Mouse (Mus musculus): ENCODE measurements at regions not wholly inside any gene's neighbourhood (a gene's known extent, or its start where the extent isn't known, plus 50 kb on each side); places are given as distances from the start of the nearest gene placed in this dataset.

- Histone ChIP-seq H3K4me3 (replicated peaks; ENCODE audit: control insufficient read depth, low read depth, low read length) (no peak overlapping the region), H3K4me1 (ENCODE audit: control insufficient read depth, insufficient read depth, low read length) (no peaks in the 10 kb centered on the region), H3K27ac (ENCODE audit: control insufficient read depth, insufficient read depth, low read depth, low read length, poor library complexity) (no peak overlapping the region)
- TF ChIP-seq POLR2A (IDR thresholded peaks at IDR 0.05; ENCODE audit: borderline replicate concordance, control insufficient read depth, low read depth, low read length) (no peak), CTCF (IDR thresholded peaks at IDR 0.05; ENCODE audit: control insufficient read depth, insufficient read depth, low read length) (no peak)
- 79% methylated on average over 4 of the region's 4 CpGs for WGBS
Measured at GRCm38 (mm10) chr12:70719255-70719654, 106.1 kb upstream of the Frmd6 start.

- Histone ChIP-seq H3K4me1 (ENCODE audit: control insufficient read depth, insufficient read depth, low read length) (no peaks in the 10 kb centered on the region), H3K4me3 (replicated peaks; ENCODE audit: control insufficient read depth, low read depth, low read length) (no peak overlapping the region), H3K27ac (ENCODE audit: control insufficient read depth, insufficient read depth, low read depth, low read length, poor library complexity) (no peak overlapping the region)
- TF ChIP-seq CTCF (IDR thresholded peaks at IDR 0.05; ENCODE audit: control insufficient read depth, insufficient read depth, low read length) (no peak), POLR2A (IDR thresholded peaks at IDR 0.05; ENCODE audit: borderline replicate concordance, control insufficient read depth, low read depth, low read length) (no peak)
- WGBS: 31% methylated on average over 12 of the region's 12 CpGs
Measured at GRCm38 (mm10) chr12:70720178-70720894, 105.0 kb upstream of the Frmd6 start.

GRCm38 (mm10) chr12:70725326-70725725 lies 100.0 kb upstream of the Frmd6 start:
- Histone ChIP-seq H3K27ac (ENCODE audit: control insufficient read depth, insufficient read depth, low read depth, low read length, poor library complexity) (no peak overlapping the region), H3K4me3 (replicated peaks; ENCODE audit: control insufficient read depth, low read depth, low read length) (no peak overlapping the region), H3K4me1 (ENCODE audit: control insufficient read depth, insufficient read depth, low read length) (no peaks in the 10 kb centered on the region)
- TF ChIP-seq POLR2A (IDR thresholded peaks at IDR 0.05; ENCODE audit: borderline replicate concordance, control insufficient read depth, low read depth, low read length) (no peak), CTCF (IDR thresholded peaks at IDR 0.05; ENCODE audit: control insufficient read depth, insufficient read depth, low read length) (no peak)
- WGBS: 83% methylated on average over 1 of the region's 1 CpGs

GRCm38 (mm10) chr12:70727496-70728259 lies 97.6 kb upstream of the Frmd6 start:
- TF ChIP-seq POLR2A (IDR thresholded peaks at IDR 0.05; ENCODE audit: borderline replicate concordance, control insufficient read depth, low read depth, low read length) (no peak), CTCF (IDR thresholded peaks at IDR 0.05; ENCODE audit: control insufficient read depth, insufficient read depth, low read length) (no peak)
- WGBS: 83% methylated on average over 10 of the region's 10 CpGs
- no peak overlapping the region for H3K27ac ChIP-seq (ENCODE audit: control insufficient read depth, insufficient read depth, low read depth, low read length, poor library complexity)
- H3K4me3 ChIP-seq (replicated peaks; ENCODE audit: control insufficient read depth, low read depth, low read length): no peak overlapping the region
- H3K4me1 ChIP-seq (ENCODE audit: control insufficient read depth, insufficient read depth, low read length): no peaks in the 10 kb centered on the region

- TF ChIP-seq POLR2A (IDR thresholded peaks at IDR 0.05; ENCODE audit: borderline replicate concordance, control insufficient read depth, low read depth, low read length) (no peak), CTCF (IDR thresholded peaks at IDR 0.05; ENCODE audit: control insufficient read depth, insufficient read depth, low read length) (no peak)
- 67% methylated on average over 1 of the region's 1 CpGs for WGBS
Measured at GRCm38 (mm10) chr12:70728407-70728806, 96.9 kb upstream of the Frmd6 start.

GRCm38 (mm10) chr12:70729961-70730360 lies 95.4 kb upstream of the Frmd6 start:
- no peak overlapping the region for H3K4me3 ChIP-seq (replicated peaks; ENCODE audit: control insufficient read depth, low read depth, low read length)
- TF ChIP-seq CTCF (IDR thresholded peaks at IDR 0.05; ENCODE audit: control insufficient read depth, insufficient read depth, low read length) (no peak), POLR2A (IDR thresholded peaks at IDR 0.05; ENCODE audit: borderline replicate concordance, control insufficient read depth, low read depth, low read length) (no peak)
- H3K27ac ChIP-seq (ENCODE audit: control insufficient read depth, insufficient read depth, low read depth, low read length, poor library complexity): no peak overlapping the region
- whole genome bisulfite sequencing: 72% methylated on average over 6 of the region's 6 CpGs
- H3K4me1 ChIP-seq (ENCODE audit: control insufficient read depth, insufficient read depth, low read length): no peaks in the 10 kb centered on the region

More at GRCm38 (mm10) chr12:70728407-70728806, 96.9 kb upstream of the Frmd6 start:
- no peak overlapping the region for H3K4me3 ChIP-seq (replicated peaks; ENCODE audit: control insufficient read depth, low read depth, low read length)
- H3K4me1 ChIP-seq (ENCODE audit: control insufficient read depth, insufficient read depth, low read length): no peaks in the 10 kb centered on the region
- no peak overlapping the region for H3K27ac ChIP-seq (ENCODE audit: control insufficient read depth, insufficient read depth, low read depth, low read length, poor library complexity)

GRCm38 (mm10) chr12:70731498-70731897 lies 93.8 kb upstream of the Frmd6 start:
- Histone ChIP-seq H3K4me3 (replicated peaks; ENCODE audit: control insufficient read depth, low read depth, low read length) (no peak overlapping the region), H3K4me1 (ENCODE audit: control insufficient read depth, insufficient read depth, low read length) (no peaks in the 10 kb centered on the region), H3K27ac (ENCODE audit: control insufficient read depth, insufficient read depth, low read depth, low read length, poor library complexity) (no peak overlapping the region)
- TF ChIP-seq POLR2A (IDR thresholded peaks at IDR 0.05; ENCODE audit: borderline replicate concordance, control insufficient read depth, low read depth, low read length) (no peak), CTCF (IDR thresholded peaks at IDR 0.05; ENCODE audit: control insufficient read depth, insufficient read depth, low read length) (no peak)
- 92% methylated on average over 6 of the region's 6 CpGs for WGBS

GRCm38 (mm10) chr12:70732591-70732990 lies 92.7 kb upstream of the Frmd6 start:
- Histone ChIP-seq H3K4me3 (replicated peaks; ENCODE audit: control insufficient read depth, low read depth, low read length) (no peak overlapping the region), H3K27ac (ENCODE audit: control insufficient read depth, insufficient read depth, low read depth, low read length, poor library complexity) (no peak overlapping the region), H3K4me1 (ENCODE audit: control insufficient read depth, insufficient read depth, low read length) (no peaks in the 10 kb centered on the region)
- WGBS: 71% methylated on average over 3 of the region's 3 CpGs
- no peak for TF ChIP-seq POLR2A (IDR thresholded peaks at IDR 0.05; ENCODE audit: borderline replicate concordance, control insufficient read depth, low read depth, low read length)
- TF ChIP-seq CTCF (IDR thresholded peaks at IDR 0.05; ENCODE audit: control insufficient read depth, insufficient read depth, low read length): no peak
